Comparison of ENCODE assay signal across 20 mouse cellular contexts in genomic region chr2:120341741-120342140, GRCm38 (mm10). TPM values are rescaled to one million over a fixed set of nuclear protein-coding genes. Genes with fewer than 3 reads are reported as not detected.
"Had no signal": no experiment of that assay in that cellular context is flagged by ENCODE, and none has a peak within 500 bp of the region (broad histone marks: within the 10 kb centered on the region; RNA-seq: fewer than 3 reads in every experiment).

No protein-coding gene starts in this region.

- H3K9ac ChIP-seq: liver, embryonic 15.5 days; neural tube, embryonic 12.5 days had no signal

- H3K4me1 ChIP-seq: limb, embryonic 10.5 days; liver, embryonic 15.5 days; neural tube, embryonic 12.5 days had no signal

- H3K4me2 ChIP-seq: liver, embryonic 11.5 days; liver, embryonic 15.5 days; neural tube, embryonic 12.5 days had no signal

- H3K9me3 ChIP-seq: limb, embryonic 10.5 days; liver, embryonic 15.5 days; neural tube, embryonic 12.5 days had no signal

- H3K4me3 ChIP-seq: limb, embryonic 10.5 days; liver, embryonic 15.5 days; neural tube, embryonic 12.5 days had no signal

- H3K27me3 ChIP-seq: liver, embryonic 15.5 days; neural tube, embryonic 12.5 days had no signal

- ATAC-seq: lung, postnatal 0 days had no signal

- H3K27ac ChIP-seq: limb, embryonic 10.5 days; liver, embryonic 15.5 days; neural tube, embryonic 12.5 days had no signal

- DNase-seq: kidney, postnatal 14 days; lung, adult 2 months; lung, postnatal 36 days; midbrain, embryonic 14.5 days; right cerebral cortex, postnatal 4 days; spleen, adult 18-20 months had no signal

RNA-seq across cellular contexts. Expression of gene Pla2g4f, which starts 27.8 kb away (rescaled TPM):
- total RNA-seq: layer of hippocampus, adult 8-10 months; left cerebral cortex, adult 18-20 months; left cerebral cortex, postnatal 14 days; megakaryocyte progenitor cell, adult 5-6 weeks had no signal
- polyA plus RNA-seq: kidney, embryonic 14.5 days; limb, embryonic 10.5 days; liver, embryonic 15.5 days; midbrain, embryonic 14.5 days; neural tube, embryonic 12.5 days; stomach, embryonic 14.5 days had no signal

RNA-seq across cellular contexts. Expression of gene Pla2g4d, which starts 52.7 kb away (rescaled TPM):
- total RNA-seq: layer of hippocampus, adult 8-10 months; megakaryocyte progenitor cell, adult 5-6 weeks; neutrophil, adult 5-6 weeks had no signal
- polyA plus RNA-seq: kidney, embryonic 14.5 days; large intestine, adult 2 months; liver, embryonic 11.5 days; liver, embryonic 15.5 days; lung, postnatal 0 days; midbrain, embryonic 14.5 days; stomach, embryonic 14.5 days; urinary bladder, adult 2 months had no signal
